Mouse (Mus musculus): ENCODE measurements around the gene Ptgir.

- TF ChIP-seq CTCF (IDR thresholded peaks at IDR 0.05; ENCODE audit: low read depth) (no peak), EP300 (IDR thresholded peaks at IDR 0.05; ENCODE audit: low read depth) (no peak)
These were observed 12.7 kb upstream of the Ptgir start for GRCm38 (mm10) chr7:16893612-16894011.

All from liver, postnatal 0 days (tissue).